Mouse (Mus musculus) retina, postnatal 1 day (tissue): ENCODE measurements around the gene Akr1b8.
A peak's percentile ranks its signal among the peaks of the same experiment; 100 is the strongest.
"Not testable (repeated sequence)": the region's sequence is repeated elsewhere in the genome, so short reads cannot be mapped to it uniquely, and the experiment has no call there.

Experiments used
- DNase-seq: peaks from one replicate; pipeline ENCODE4 v3.0.0-alpha.2; 2012

Akr1b8 gene

DNA sequence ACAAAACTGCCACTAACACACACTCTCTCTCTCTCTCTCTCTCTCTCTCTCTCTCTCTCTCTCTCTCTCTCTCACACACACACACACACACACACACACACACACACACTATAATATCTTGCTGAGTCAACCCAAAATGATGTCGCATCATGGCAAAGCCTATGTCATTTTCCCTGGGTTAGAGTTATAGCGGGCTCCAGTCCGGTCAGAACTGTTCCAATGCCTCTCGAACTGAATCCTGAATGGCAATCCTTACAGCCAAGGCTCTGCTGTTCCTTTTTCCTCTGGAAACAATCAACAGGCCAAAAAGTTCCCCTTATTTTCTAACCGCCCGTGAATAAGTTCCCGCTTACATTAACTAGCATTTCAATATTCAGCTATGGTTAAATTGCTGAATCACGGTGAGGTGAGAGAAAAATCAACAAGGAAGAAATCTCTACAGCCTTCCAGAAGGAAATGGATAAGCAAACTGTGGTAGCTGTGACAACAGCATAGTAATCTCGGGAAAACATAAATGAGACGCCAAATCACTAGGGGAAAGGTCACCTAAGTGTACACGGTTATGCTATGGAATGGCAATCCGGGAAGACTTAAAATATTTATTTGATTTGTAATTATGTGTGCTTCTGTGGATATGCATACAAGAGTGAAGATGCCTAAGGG lies 3.8 kb upstream of the Akr1b8 start:
- DNase-seq, result no peak

DNA sequence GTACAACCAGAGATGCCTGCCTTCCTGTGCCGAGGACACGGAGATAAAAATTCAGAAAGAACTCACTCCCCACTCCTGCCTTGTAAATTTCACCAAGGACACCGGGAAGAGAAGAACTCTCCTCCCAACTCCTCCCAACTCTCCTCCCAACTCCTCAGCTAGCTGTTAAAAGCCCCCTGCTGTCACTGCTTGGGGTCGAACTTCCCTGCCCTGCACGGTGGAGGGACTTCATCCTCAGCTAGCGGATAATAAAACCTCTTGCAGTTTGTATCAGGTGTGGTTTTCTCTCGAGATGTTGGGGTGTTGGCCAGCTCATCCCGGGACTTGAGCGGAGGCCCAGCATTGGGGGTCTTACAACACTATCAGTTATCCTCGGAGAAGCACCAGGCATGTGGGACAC lies 2.4 kb upstream of the Akr1b8 start:
- not testable (repeated sequence) for DNase-seq

DNA sequence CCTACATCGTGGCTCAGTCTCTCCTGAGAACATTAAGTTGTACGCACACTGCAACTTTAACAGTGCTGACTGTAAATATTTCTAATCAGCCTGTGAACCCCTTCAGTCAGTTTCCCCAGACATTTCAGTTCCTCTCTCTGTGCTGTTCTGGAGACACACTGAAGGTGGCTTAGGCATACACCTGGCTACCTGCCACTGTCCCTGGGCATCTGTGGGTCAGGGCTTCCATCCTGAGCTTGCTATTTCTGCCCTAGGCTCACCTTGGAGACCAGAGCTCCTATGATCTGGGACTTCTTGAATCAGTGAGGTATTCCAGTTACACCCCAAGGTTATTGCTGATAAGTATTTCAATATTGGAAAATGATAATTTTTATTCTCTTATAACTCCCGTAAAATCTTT lies 1.5 kb upstream of the Akr1b8 start:
- DNase-seq, result no peak

DNA sequence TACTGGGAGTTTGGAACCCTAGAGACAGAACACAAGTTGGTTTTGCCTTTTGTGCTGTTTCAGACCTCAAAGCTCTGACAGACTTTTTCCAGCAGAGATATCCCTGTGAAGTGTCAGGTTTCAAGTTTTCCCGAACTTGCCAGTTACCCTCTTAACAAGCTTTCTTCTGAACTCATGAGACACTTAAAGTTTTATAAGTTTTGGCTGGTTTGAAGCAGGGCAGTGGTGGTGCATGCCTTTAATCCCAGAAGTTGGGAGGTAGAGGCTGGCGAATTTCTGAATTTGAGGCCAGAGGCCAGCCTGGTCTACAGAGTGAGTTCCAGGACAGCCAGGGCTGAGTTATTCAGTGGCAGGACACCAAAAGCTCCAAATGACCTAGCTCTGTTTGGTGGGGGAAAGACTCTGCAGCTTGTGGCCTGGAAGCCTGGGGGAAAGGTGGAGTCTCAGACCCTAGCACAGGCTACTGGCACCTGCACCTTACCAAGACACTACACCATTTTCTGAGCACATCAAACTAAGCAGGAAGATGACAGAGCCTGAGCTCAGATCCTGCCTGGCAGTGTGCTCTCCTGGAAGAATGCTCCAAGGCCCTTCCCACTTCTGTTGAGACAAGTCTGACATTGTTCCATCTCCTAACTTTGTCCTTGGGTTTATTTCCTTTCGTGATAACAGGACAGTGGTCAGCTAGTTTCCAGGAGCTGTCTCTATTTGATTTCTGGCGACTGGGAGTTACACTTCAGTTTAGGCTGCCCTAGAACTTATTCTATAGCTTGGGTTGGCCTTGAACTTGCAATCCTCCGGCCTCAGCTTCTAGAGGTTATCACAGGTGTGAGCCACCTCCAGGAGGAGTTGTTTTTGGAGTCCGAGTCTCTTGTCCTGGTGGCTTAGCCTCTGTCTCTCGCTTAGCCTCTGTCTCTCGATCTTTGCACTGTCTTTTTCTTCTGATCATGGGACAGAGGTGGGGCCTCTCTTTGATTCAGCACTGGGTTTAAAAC lies 732 bp downstream of the Akr1b8 start:
- DNase-seq, result no peak

DNA sequence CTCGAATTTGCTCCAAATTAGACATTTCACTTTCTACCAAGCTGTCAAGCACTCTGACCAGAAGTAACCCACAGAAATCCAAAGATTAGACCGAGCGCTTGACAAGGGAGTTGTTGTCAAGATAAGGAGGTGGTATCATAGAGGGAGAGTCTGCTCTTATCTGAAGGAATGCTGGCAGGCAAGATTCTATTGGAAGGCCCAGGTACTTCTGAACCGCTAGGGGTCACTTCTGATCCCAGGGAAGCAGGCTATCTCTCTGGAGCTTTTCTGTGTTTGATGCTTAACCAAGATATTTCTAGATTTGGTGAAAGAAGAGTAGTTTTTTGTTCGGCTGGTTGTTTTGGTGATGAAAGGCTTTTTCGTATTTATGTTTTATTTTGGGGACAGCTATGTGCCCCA lies 1.4 kb downstream of the Akr1b8 start:
- DNase-seq, result no peak

DNA sequence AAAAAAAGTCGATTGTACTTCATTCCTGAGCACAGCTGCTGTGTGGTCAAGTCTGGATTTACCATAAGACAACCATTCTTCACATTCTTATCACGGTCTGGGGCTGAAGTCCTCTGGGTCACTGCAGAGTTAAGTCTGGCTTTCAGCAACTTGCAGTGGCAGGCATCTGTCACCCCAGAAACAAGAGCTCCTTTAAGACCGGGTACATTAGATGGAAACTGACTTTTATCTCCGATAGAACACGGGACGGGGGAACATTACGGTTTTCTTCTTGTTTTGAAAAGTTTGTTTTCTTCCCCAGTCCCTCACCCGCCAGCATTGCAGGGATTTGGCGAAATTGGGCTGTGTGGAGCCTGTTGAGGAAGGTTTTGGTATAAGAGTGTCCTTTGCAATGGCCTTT lies 1.9 kb downstream of the Akr1b8 start:
- DNase-seq, result no peak

DNA sequence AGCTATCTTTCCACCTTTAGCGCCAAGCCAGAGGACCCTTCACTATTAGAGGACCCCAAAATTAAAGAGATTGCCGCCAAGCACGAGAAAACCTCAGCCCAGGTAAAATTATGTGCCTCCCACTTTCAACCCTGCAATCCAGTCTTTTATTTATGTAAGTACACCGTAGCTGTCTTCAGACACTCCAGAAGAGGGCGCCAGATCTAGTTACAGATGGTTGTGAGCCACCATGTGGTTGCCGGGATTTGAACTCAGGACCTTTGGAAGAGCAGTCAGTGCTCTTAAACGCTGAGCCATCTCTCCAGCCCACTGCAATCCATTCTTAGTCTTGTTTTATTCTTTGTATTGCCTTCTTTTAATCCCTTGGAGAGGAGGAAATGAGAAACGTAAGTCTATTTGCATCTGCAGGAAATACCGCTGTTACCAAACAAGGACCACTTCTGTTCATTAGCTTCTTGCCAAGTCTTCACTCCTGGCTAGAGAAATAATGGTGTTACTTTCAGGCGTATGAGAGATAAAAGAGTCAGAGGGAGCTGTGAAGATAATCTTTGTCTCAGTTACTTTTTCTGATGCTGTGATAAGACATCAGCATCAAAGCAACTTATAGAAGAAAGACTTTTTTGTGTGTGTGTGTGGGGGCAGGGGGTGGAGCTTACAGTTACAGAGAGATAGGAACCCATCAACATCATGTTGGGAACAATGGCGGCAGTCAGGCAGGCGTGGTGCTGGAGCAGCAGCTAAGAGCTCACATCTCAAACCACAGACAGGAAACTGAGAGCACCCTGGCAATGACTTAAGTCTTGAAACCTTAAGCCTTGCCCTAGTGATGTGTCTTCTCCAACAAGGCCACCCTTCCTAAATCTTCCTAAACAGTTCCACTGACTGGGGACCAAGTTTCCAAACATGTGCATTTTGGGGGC lies 10.6 kb downstream of the Akr1b8 start:
- DNase-seq, result no peak

DNA sequence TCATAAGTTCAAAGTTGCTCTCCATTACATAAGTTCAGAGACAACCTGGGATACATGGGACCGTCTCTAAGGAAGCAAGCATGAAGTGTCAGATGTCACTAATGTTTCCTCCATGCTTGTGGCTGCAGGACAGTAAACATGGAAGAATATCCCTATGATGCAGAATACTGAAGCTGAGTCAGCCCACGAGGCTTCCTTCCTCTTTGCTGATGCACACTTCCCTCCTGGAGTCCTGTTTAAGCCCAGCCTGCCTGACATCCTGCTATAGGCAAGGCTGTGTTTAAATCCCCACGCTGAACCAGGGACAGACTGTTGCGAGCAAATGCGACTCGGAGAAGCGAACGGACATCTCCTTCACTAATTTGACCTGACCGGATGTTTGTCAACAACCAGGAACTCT lies 14.1 kb downstream of the Akr1b8 start:
- no peak for DNase-seq

DNA sequence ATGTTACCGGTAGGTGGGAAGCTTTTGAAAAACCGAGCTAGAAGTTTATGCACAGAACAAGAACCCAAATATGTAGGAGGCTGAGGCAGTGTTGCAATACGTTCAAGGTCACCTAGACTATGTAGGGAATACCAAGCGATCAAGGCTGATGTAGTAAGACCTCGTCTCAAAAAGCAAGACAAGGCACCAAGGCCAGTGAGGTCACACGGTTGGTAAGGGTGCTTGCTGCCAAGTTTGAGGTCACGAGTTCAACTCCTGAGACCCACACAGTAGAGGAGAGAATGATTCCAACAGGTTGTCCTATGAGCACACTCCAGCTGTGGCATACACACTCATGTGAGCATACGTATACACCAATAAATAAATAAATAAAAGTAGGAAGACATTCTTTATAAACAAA lies 16.2 kb downstream of the Akr1b8 start:
- DNase-seq, result no peak

DNA sequence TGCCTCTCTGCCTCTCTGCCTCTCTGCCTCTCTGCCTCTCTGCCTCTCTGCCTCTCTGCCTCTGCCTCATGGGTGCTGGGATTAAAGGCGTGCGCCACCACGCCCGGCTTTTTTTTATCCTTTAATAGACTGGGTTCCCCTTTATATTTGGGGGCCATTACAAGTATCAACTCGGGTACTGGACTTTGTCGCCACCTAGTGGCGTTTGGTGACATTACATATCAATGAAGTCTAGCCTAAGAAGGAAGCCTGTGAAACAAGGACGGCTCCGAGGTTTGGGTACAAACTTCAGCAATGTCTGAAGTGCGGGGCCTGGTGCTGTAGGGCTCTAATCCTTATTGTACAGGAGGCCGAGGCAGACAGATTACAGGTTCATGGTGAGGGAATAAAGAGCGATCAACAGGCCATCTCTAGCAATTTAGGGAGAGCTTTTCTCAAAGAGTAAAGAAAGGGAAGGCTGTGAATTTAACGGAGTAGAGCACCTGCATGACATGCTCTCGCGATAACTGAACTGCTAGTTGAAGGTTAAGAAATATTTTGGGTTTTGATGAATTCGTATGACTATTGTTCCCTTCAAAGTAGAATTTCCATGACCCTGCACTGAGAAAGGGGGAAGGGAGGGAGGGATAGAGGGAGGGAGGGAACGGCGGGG lies 17.9 kb downstream of the Akr1b8 start:
- peak; percentile 86 for DNase-seq

DNA sequence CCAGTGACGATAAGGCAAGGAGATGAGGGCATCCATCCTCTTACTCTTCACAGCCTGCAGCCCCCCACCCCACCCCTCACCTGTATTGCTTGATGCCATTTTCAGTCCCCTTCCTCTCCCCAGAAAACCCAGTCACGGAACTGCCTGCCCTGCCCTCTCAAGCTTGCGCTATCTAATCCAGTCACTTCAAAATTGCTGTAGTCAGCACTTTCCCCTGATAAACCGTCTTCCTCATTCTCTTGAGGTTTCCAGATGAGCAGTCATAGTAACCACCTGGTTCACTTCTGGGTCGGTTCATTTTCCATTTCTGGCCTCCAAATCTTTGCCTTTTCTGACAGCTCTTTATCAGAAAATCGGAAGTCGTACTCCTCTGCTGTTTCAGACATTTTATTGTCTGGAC lies 19.9 kb downstream of the Akr1b8 start:
- DNase-seq, result no peak

DNA sequence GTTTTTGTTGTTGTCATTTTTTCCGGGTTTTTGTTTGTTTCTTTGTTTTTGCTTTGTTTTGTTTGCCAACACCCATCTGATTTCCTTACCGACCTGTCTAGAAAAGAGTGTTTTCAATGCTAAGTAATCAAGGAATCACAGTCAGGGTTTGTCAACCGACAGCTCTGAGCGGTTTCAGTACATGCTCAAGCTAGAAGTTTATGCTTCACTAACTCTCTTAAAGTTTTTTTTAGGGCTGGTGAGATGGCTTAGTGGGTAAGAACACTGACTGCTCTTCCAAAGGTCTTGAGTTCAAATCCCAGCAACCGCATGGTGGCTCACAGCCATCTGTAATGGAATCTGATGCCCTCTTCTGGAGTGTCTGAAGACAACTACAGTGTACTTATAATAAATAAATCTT lies 22.0 kb downstream of the Akr1b8 start:
- DNase-seq, result not testable (repeated sequence)

DNA sequence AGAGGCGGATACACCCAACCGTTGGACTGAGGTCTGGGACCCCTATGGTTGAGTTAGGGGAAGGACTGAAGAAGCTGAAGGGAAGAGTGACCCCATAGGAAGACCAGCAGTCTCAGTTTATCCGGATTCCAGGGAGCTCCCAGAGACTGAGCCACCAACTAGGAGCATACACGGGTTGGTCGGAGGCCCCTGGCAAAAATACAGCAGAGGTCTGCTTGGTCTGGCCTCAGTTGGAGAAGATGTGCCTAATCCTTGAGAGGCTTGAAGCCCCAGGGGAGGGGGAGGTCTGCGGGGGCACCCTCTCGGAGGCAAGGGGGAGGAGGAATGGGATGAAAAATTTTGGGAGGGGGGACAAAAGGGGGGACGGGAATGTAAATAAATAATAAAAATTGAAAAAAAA lies 29.5 kb downstream of the Akr1b8 start:
- no peak for DNase-seq

DNA sequence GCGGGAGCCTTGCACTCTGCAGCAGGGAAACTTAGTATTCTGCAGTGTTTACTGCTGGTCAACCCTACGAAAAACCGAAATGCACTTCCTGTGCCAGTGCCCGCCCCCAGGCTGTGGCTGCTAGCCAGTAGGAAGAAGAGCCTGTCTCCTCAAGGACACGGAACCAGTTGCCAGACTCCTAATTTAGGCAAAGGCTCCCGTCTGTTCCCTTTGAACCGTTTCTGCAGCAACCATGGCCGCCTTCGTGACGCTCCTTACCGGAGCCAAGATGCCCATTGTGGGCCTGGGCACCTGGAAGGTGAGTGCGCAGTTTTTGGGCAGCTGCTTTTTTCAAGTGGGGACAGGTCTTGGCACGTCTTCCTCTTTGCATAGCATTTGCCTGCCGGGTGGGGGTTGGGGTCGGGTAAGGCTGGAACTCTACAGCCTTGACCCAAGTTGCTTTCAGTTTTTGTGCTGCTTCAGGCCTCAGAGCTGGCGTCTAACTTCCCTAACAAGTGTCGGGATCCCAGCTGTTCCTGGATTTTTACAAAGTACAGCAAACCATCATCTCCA lies 30.3 kb downstream of the Akr1b8 start, which contains the start of gene Akr1b10:
TSS of gene Akr1b10 (plus strand) at position 109 of the 552 bp plus-strand sequence.
- peak; percentile 73 for DNase-seq

DNA sequence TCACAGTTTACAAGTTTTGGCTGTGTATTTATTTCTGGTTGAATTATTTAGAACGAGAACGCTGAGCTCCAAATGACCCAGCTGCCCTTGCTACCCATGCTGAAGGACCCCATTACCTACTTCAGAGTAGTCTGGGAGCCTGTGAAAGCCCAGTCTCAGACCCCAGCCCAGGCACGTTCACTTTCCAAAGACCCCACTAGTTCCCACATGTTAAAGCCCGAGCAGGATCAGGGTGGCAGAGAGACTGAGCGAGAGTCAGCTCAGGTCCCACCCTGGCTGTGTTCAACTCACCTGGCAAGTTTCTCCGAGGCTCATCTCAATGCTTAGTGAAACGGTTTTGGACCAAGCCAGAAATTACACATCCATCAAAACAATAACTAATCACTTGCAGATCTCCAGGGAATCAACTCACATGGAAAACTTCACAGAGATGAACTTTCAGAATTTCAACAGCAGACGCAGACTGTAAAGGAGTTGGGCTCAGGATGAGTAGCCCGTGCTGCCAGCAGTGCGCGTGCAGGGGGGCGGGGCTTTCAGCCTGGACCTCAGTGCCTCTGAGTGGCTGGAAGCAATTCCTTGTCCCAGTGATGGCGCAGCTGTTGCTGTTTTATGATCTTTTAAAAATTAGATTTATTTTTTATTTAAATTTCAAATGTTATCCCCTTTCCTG lies 30.9 kb downstream of the Akr1b8 start:
- peak; percentile 38 for DNase-seq

DNA sequence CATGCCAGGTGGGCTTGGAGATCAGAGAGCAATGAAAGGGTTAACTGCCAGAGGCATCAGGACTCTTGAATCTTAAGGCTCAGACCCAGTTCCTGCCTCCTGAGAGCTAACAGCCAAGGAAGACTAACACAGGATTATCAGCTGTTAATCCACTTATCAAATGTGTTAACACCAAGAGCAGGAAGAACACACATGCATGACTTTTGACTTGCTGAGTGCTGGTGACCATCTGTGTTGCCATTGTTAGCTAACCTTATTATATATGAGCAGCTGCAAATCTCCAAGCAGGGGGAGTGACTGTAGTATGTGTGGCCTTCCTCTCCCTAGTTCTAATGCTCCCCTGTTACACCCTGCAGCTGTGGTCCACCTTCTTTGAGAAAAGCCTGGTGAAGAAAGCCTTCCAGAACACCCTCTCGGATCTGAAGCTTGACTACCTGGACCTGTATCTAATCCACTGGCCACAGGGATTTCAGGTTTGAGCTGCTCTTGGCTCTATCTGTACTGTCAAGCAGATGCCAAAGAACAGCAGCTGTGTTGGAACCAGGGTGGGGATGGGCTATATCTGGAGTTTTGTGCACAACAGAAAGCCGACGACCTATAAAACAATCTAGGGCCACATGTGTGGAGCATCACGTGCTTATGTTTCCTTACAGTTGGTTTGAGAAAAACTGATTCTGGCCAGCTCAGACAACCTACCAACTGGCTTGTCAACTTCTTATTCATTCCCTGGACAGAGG lies 34.7 kb downstream of the Akr1b8 start:
- peak; percentile 81 for DNase-seq

DNA sequence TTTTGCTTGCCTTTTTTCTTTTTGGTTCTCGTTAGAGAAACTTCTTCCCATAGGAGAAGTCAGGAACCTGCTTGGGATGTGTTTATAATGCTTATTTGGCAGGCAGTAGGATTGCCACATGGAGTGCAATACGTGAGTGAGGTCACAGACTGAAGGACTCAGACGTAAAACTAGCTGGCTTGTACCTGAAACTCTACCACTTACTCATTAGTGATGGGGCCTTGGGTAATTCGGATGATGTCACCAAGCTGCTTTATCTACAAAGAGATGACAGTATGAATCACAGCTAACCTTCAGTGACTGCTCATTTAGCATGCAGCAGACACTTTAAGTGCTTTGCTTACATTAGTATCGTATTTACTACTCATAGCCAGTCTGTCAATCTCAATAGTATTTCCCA lies 42.0 kb downstream of the Akr1b8 start:
- no peak for DNase-seq

DNA sequence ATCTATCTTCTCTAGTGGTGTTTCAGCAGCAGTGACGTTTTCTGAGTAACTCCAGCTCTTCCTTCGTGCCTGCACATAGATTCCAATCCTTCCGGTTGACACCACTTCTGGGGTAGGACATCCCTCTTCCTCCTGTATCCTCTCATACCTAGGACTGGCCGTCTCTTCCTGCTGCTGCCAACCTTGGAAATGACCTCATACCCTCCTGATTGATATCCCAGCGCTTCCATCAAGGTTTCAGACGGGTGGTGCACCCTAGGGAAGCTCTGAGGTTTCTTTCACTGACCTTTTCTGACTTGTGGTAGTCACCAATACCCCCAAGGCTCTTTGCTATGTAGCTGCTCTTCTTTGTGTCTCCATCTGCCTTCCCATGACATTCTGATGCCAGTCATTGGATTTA lies 44.5 kb downstream of the Akr1b8 start:
- DNase-seq, result no peak

DNA sequence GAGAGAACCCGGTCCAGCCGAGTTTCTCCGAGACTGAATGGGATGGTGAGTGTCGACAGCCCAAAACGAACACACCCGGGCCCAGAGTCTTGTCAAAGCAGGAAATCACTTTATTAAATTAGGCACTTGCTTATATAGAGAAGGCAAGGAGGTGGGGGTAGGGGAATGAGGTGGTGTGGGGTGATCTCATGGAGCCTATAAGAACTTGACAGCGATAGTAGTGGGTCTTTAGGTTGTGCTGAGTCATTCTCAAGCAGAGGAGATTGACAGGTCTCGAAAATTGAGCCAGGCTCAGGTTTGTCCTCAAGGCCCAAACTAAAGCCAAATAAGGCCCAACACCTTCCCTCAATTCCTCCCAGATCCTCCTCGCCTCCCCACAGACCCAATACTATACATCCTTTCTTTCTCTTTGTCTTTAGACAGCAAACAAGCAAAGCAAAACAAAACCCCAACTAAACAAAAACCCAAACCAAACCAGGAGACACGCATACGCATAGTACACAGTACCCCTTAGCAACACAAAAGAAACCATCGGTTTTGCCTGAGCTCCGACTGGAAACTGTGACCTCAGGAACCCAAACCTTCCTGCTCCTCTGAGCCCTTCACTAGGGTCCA lies 45.8 kb downstream of the Akr1b8 start:
- no peak for DNase-seq

DNA sequence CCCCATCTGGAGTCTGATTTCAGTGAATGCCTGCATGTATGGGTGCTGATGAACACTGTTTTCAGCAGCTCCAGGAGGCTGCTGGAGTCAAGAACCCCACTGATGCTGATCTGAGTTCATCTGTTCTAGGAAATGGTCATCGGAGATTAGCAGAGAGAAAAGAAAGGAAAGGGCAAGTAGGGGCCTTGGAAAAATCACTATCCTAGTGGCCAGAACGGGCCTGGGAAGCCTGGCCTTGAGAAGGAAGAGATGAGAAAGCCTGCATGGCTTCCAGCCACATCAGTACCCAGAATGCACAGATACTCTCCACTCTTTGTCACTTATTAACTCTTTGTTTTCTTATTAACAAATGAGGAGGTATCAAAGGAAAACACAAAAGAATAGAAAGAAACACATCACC lies 46.8 kb downstream of the Akr1b8 start:
- no peak for DNase-seq
